Mouse (Mus musculus): ENCODE results near the gene Epha1. TPM values are rescaled to one million over a fixed set of nuclear protein-coding genes. Genes with fewer than 3 reads are reported as not detected.

The Epha1 gene
- polyA plus RNA-seq, 1 experiment from 2014 or later: 0.24 TPM

GRCm38 (mm10) chr6:42381916-42382381 lies 8.9 kb upstream of the Epha1 start:
- H3K9me3 ChIP-seq: no peaks in the 10 kb centered on the region
- no peak overlapping the region; the same call in 1 of the 2 replicates for H3K27ac ChIP-seq (replicated peaks)
- whole genome bisulfite sequencing: 70% methylated on average over 9 of the region's 9 CpGs
- H3K36me3 ChIP-seq: no peaks in the 10 kb centered on the region
- no peak overlapping the region for H3K9ac ChIP-seq
- no peak overlapping the region for H3K4me3 ChIP-seq
- peak; percentile 40; the same call in 1 of the 2 replicates for ATAC-seq (ENCODE audit: low read depth)
- H3K4me1 ChIP-seq (replicated peaks): no peaks in the 10 kb centered on the region; the same call in 1 of the 2 replicates
- no peak overlapping the region for H3K4me2 ChIP-seq
- no peaks in the 10 kb centered on the region for H3K27me3 ChIP-seq

- H3K4me2 ChIP-seq: no peak overlapping the region
- 16% methylated on average over 2 of the region's 2 CpGs for WGBS
- H3K9ac ChIP-seq: no peak overlapping the region
- no peaks in the 10 kb centered on the region for H3K9me3 ChIP-seq
- no peaks in the 10 kb centered on the region; the same call in 1 of the 2 replicates for H3K4me1 ChIP-seq (replicated peaks)
- H3K27ac ChIP-seq (replicated peaks): no peak overlapping the region
- no peaks in the 10 kb centered on the region for H3K27me3 ChIP-seq
- no peak for ATAC-seq (ENCODE audit: low read depth)
- H3K36me3 ChIP-seq: no peaks in the 10 kb centered on the region
- no peak overlapping the region for H3K4me3 ChIP-seq
Measured at GRCm38 (mm10) chr6:42381221-42381620, 8.2 kb upstream of the Epha1 start.

- H3K27me3 ChIP-seq: no peaks in the 10 kb centered on the region
- ATAC-seq (ENCODE audit: low read depth): no peak
Measured at GRCm38 (mm10) chr6:42380416-42381144, 7.5 kb upstream of the Epha1 start.

DNA sequence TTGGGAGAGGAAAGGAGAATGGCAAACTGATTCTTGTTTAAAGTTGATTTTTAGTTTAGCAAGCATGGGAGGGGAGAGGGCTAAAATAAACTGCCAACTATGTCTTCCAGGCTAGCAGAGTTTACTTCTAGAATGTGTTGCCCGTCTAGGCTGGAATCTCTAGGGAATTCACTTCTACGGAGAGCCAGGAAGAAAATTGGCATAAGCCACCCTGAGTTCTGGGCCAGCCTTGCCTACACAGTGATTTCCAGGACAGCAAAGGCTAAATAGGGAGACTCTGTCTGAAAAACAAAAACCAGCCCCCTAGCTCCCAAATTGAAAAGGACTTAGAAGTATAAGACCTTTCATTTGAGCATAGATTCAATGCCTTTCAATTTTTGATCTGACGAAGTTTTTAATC lies 6.5 kb upstream of the Epha1 start:
- no peak for ATAC-seq (ENCODE audit: low read depth)
- H3K36me3 ChIP-seq: no peaks in the 10 kb centered on the region
- H3K4me2 ChIP-seq: no peak overlapping the region
- no peak overlapping the region for H3K9ac ChIP-seq
- no peak overlapping the region for H3K4me3 ChIP-seq
- H3K27ac ChIP-seq (replicated peaks): no peak overlapping the region
- no peaks in the 10 kb centered on the region; the same call in 1 of the 2 replicates for H3K4me1 ChIP-seq (replicated peaks)
- no peaks in the 10 kb centered on the region for H3K27me3 ChIP-seq
- 41% methylated on average over 3 of the region's 3 CpGs for WGBS
- no peaks in the 10 kb centered on the region for H3K9me3 ChIP-seq

More at GRCm38 (mm10) chr6:42380416-42381144, 7.5 kb upstream of the Epha1 start:
- H3K36me3 ChIP-seq: no peaks in the 10 kb centered on the region
- H3K27ac ChIP-seq (replicated peaks): no peak overlapping the region
- no peak overlapping the region for H3K9ac ChIP-seq
- H3K9me3 ChIP-seq: no peaks in the 10 kb centered on the region
- H3K4me1 ChIP-seq (replicated peaks): no peaks in the 10 kb centered on the region; the same call in 1 of the 2 replicates
- H3K4me3 ChIP-seq: no peak overlapping the region
- H3K4me2 ChIP-seq: peak overlapping the region; percentile 34; the same call in 1 of the 2 replicates
- 2% methylated on average over 8 of the region's 8 CpGs for WGBS

GRCm38 (mm10) chr6:42377280-42377679 lies 4.2 kb upstream of the Epha1 start:
- Histone ChIP-seq H3K27me3 (peaks cover 11% of the 10 kb centered on the region), H3K9ac (no peak overlapping the region), H3K9me3 (no peaks in the 10 kb centered on the region), H3K36me3 (no peaks in the 10 kb centered on the region), H3K4me2 (no peak overlapping the region), H3K4me3 (no peak overlapping the region), H3K4me1 (replicated peaks) (peaks cover 19% of the 10 kb centered on the region), H3K27ac (replicated peaks) (no peak overlapping the region)
- no peak for ATAC-seq (ENCODE audit: low read depth)
- WGBS: 82% methylated on average over 5 of the region's 5 CpGs

- ATAC-seq (ENCODE audit: low read depth): no peak
- Histone ChIP-seq H3K4me3 (no peak overlapping the region), H3K27me3 (peaks cover 14% of the 10 kb centered on the region), H3K9ac (no peak overlapping the region), H3K4me1 (replicated peaks) (peaks cover 19% of the 10 kb centered on the region), H3K4me2 (no peak overlapping the region), H3K9me3 (no peaks in the 10 kb centered on the region), H3K27ac (replicated peaks) (no peak overlapping the region), H3K36me3 (no peaks in the 10 kb centered on the region)
- 85% methylated on average over 6 of the region's 6 CpGs for WGBS
Measured at GRCm38 (mm10) chr6:42376504-42377019, 3.5 kb upstream of the Epha1 start.

DNA sequence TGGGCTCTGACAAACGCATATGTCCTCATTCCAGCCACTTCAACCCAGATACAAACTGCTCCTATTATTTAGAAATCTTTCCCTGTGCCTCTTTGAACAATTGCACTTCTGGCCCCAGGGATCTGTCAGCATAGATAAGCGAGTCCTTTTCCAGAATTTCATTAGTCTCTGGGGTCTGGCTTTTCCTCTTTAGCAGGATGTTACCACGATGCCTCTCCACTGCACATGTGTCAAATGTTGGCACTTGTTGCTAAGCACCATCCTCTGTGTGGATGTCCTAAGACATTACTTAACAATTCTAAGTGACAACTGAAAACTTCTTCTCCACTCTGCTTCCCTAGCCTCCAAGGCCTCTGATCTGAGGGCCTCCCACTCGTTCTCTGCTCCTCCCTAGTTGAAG lies 2.9 kb upstream of the Epha1 start:
- Histone ChIP-seq H3K4me3 (no peak overlapping the region), H3K9ac (no peak overlapping the region), H3K9me3 (no peaks in the 10 kb centered on the region), H3K27ac (replicated peaks) (no peak overlapping the region), H3K4me1 (replicated peaks) (peaks cover 22% of the 10 kb centered on the region), H3K27me3 (peaks cover 14% of the 10 kb centered on the region), H3K36me3 (no peaks in the 10 kb centered on the region), H3K4me2 (no peak overlapping the region)
- WGBS: 42% methylated on average over 4 of the region's 4 CpGs
- ATAC-seq (ENCODE audit: low read depth): no peak

- no peak for ATAC-seq (ENCODE audit: low read depth)
- Histone ChIP-seq H3K27me3 (peaks cover 14% of the 10 kb centered on the region), H3K4me3 (no peak overlapping the region), H3K4me1 (replicated peaks) (peaks cover 28% of the 10 kb centered on the region), H3K9me3 (no peaks in the 10 kb centered on the region), H3K27ac (replicated peaks) (no peak overlapping the region), H3K4me2 (no peak overlapping the region), H3K36me3 (no peaks in the 10 kb centered on the region), H3K9ac (no peak overlapping the region)
- WGBS: 81% methylated on average over 2 of the region's 2 CpGs
Measured at GRCm38 (mm10) chr6:42375131-42375530, 2.1 kb upstream of the Epha1 start.

GRCm38 (mm10) chr6:42374701-42375100 lies 1.6 kb upstream of the Epha1 start:
- H3K4me1 ChIP-seq (replicated peaks): peaks cover 28% of the 10 kb centered on the region
- H3K36me3 ChIP-seq: no peaks in the 10 kb centered on the region
- H3K27ac ChIP-seq (replicated peaks): no peak overlapping the region
- H3K9ac ChIP-seq: no peak overlapping the region
- ATAC-seq (ENCODE audit: low read depth): no peak
- 71% methylated on average over 4 of the region's 4 CpGs for WGBS
- H3K9me3 ChIP-seq: no peaks in the 10 kb centered on the region
- no peak overlapping the region for H3K4me2 ChIP-seq
- H3K27me3 ChIP-seq: peaks cover 14% of the 10 kb centered on the region
- H3K4me3 ChIP-seq: no peak overlapping the region

GRCm38 (mm10) chr6:42373669-42374430 lies 782 bp upstream of the Epha1 start:
- H3K9me3 ChIP-seq: no peaks in the 10 kb centered on the region
- no peak for ATAC-seq (ENCODE audit: low read depth)
- peaks cover 28% of the 10 kb centered on the region for H3K4me1 ChIP-seq (replicated peaks)
- no peaks in the 10 kb centered on the region for H3K36me3 ChIP-seq
- H3K4me3 ChIP-seq: peak overlapping the region; percentile 50; the same call in 1 of the 2 replicates
- 42% methylated on average over 7 of the region's 7 CpGs for WGBS
- H3K27me3 ChIP-seq: peaks cover 14% of the 10 kb centered on the region
- peak overlapping the region; percentile 94 for H3K4me2 ChIP-seq
- no peak overlapping the region for H3K27ac ChIP-seq (replicated peaks)
- H3K9ac ChIP-seq: peak overlapping the region; percentile 39

GRCm38 (mm10) chr6:42372421-42372815 lies 650 bp downstream of the Epha1 start:
- Histone ChIP-seq H3K4me1 (replicated peaks) (peaks cover 28% of the 10 kb centered on the region), H3K36me3 (no peaks in the 10 kb centered on the region), H3K27me3 (peaks cover 14% of the 10 kb centered on the region), H3K9ac (no peak overlapping the region), H3K4me3 (peak overlapping the region; percentile 50; the same call in 1 of the 2 replicates), H3K4me2 (peak overlapping the region; percentile 94), H3K27ac (replicated peaks) (no peak overlapping the region), H3K9me3 (no peaks in the 10 kb centered on the region)
- 17% methylated on average over 9 of the region's 9 CpGs for WGBS
- ATAC-seq (ENCODE audit: low read depth): peak; percentile 2; the same call in 1 of the 2 replicates

- Histone ChIP-seq H3K27me3 (peaks cover 14% of the 10 kb centered on the region), H3K27ac (replicated peaks) (no peak overlapping the region), H3K4me1 (replicated peaks) (peaks cover 28% of the 10 kb centered on the region), H3K4me3 (no peak overlapping the region), H3K9ac (no peak overlapping the region), H3K36me3 (no peaks in the 10 kb centered on the region), H3K4me2 (no peak overlapping the region), H3K9me3 (no peaks in the 10 kb centered on the region)
- WGBS: 7% methylated on average over 3 of the region's 3 CpGs
- ATAC-seq (ENCODE audit: low read depth): peak; percentile 44; the same call in 1 of the 2 replicates
Measured at GRCm38 (mm10) chr6:42372001-42372400, 1.1 kb downstream of the Epha1 start.
